Mouse (Mus musculus) heart, embryonic 14.5 days (tissue): Measurements from ENCODE around the gene Amdhd1. TPM values are rescaled to one million over a fixed set of nuclear protein-coding genes. Genes with fewer than 3 reads are reported as not detected.

Experiments used
- ATAC-seq: fragments of 200-750 bp; cut with Nextera tagmentation; 2 replicates; pipeline ENCODE4 v1.8.0; 2017; ENCODE audit warnings: low read depth, moderate TSS enrichment; ENCODE audit not compliant: insufficient number of reproducible peaks, insufficient read depth, low FRiP score
- H3K27ac ChIP-seq, 2 experiments: fragments of 200-500 bp in 1 of 2; fragments of 300-500 bp in 1 of 2; sonication (generic) in 1 of 2; replicated peaks in 1 of 2; 2 replicates each; pipeline ENCODE4 v1.5.1; 2012 to 2014; ENCODE audit warnings: low read depth in 2 of 2, low read length in 2 of 2, control low read depth in 1 of 2, mild to moderate bottlenecking in 1 of 2, mixed read lengths in 1 of 2; ENCODE audit not compliant: control insufficient read depth in 1 of 2, insufficient read depth in 1 of 2
- H3K27me3 ChIP-seq: fragments of 300-500 bp; sonication (generic); 2 replicates; pipeline ENCODE4 v1.6.1; 2014; ENCODE audit warnings: mild to moderate bottlenecking, low read length, control low read depth; ENCODE audit not compliant: control insufficient read depth, insufficient read depth
- H3K36me3 ChIP-seq: fragments of 300-500 bp; sonication (generic); 2 replicates; pipeline ENCODE4 v1.6.1; 2014; ENCODE audit warnings: mild to moderate bottlenecking, control low read depth, low read length, mixed read lengths; ENCODE audit not compliant: control insufficient read depth, insufficient read depth
- H3K4me1 ChIP-seq, 2 experiments: fragments of 200-500 bp in 1 of 2; fragments of 300-500 bp in 1 of 2; sonication (generic) in 1 of 2; 2 replicates each; pipeline ENCODE4 v1.6.1; 2012 to 2014; ENCODE audit warnings: low read length in 2 of 2, control low read depth in 1 of 2, mixed read lengths in 1 of 2; ENCODE audit not compliant: control insufficient read depth in 2 of 2, insufficient read depth in 2 of 2
- H3K4me2 ChIP-seq: fragments of 300-500 bp; sonication (generic); 2 replicates; pipeline ENCODE4 v1.6.1; 2014; ENCODE audit warnings: mild to moderate bottlenecking, low read length
- H3K4me3 ChIP-seq, 2 experiments: fragments of 200-500 bp in 1 of 2; fragments of 300-500 bp in 1 of 2; sonication (generic) in 1 of 2; 2 replicates each; pipeline ENCODE4 v1.5.1; 2012 to 2014; ENCODE audit warnings: low read length in 2 of 2, mild to moderate bottlenecking in 2 of 2, control low read depth in 1 of 2, low read depth in 1 of 2, moderate library complexity in 1 of 2; ENCODE audit not compliant: control insufficient read depth in 1 of 2, insufficient read depth in 1 of 2
- H3K9ac ChIP-seq: fragments of 300-500 bp; sonication (generic); 2 replicates; pipeline ENCODE4 v1.6.1; 2014; ENCODE audit warnings: mild to moderate bottlenecking, low read length
- H3K9me3 ChIP-seq: fragments of 300-500 bp; sonication (generic); 2 replicates; pipeline ENCODE4 v1.6.1; 2016; ENCODE audit warnings: low read length, control low read depth; ENCODE audit not compliant: control insufficient read depth
- WGBS: fragments of 180-500 bp; shearing (Covaris S2); extraction: QIAGEN DNeasy Blood & Tissue Kit; methylation state at CpG from one replicate; pipeline ENCODE4 v1.1.7; 2014; 5-methylcytosine and 5-hydroxymethylcytosine counted together
- polyA plus RNA-seq: library from polyadenylated mRNA; unstranded; fragments of >200 nt; fragmentation: Nextera tagmentation; extraction: Ambion mirVana; gene quantifications from 2 replicates; pipeline ENCODE4 v1.2.1, GENCODE M21; 2014

Gene Amdhd1
- polyA plus RNA-seq, 1 experiment from 2014 or later = 0.14 TPM

DNA sequence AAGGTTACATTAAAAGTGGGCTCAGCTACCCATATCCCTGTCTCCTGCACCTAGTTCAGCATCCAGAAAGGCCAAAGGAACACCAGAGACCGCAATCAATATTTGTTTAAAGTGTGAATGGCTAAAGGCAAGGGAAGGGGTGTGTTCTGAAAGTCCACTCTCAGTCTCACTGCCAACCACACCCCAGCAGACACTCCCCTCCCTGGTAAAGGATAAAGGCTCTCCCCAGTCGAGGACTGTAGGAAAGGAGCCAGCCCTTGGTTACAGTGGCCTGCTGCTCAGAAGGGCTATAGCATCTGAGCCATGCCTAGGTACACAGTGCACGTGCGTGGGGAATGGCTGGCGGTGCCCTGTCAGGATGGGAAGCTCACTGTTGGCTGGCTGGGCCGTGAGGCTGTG is 51.0 kb downstream of the Amdhd1 start:
- ATAC-seq = no peak
- WGBS = 75% methylated on average over 6 of the region's 6 CpGs
- Histone ChIP-seq H3K36me3 (peaks cover 22% of the 10 kb centered on the region), H3K4me3 (no peak overlapping the region), H3K27me3 (no peaks in the 10 kb centered on the region), H3K4me1 (no peaks in the 10 kb centered on the region), H3K4me2 (no peak overlapping the region), H3K9ac (no peak overlapping the region), H3K27ac (no peak overlapping the region), H3K9me3 (no peaks in the 10 kb centered on the region)

DNA sequence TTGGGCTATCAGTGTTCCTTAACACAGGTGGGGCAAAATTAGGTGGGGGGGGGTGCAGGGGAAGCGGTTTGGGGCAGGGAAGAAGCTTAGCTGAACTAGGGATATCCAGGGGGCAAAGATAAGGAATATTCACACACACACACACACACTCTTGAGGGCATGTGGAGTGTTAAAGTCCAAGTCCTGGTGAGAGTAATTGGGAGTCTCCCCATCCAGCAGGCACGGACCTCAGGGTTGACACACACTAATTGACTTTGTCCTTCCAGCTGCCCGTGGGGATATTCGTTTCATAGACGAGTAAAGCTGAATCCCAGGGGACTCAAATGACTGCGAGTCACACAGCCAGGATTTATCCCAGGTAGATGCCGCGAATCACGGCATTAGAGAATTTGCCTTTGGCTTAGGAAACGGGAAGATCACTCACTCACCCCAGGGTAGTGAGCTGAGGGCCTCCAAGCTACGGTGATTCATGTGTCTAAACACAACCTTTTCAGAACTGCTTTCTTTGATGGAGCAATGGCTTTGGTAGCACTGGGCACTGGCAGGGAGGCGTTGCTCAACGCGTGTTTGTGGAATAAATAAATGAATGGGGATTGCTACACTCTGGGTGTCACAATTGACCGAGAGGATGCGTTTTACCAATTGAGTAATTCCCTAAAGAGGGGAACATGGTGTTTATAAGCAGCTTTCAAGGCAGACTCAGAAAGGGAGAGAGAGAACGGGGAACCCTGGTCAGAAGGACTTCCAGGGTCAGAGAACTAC is 51.6 kb downstream of the Amdhd1 start, which contains the start of gene Hal:
Hal (plus strand) TSS at position 703 of the 762 bp plus-strand sequence.
- Histone ChIP-seq H3K9me3 (no peaks in the 10 kb centered on the region), H3K4me3 (no peak within 1 kb of the TSS), H3K27ac (no peak within 1 kb of the TSS), H3K4me1 (no peaks in the 10 kb centered on the region), H3K36me3 (peaks cover 27% of the 10 kb centered on the region), H3K9ac (no peak within 1 kb of the TSS), H3K4me2 (no peak within 1 kb of the TSS), H3K27me3 (no peaks in the 10 kb centered on the region)
- no peak for ATAC-seq
- WGBS = 72% methylated on average over 17 of the region's 17 CpGs

DNA sequence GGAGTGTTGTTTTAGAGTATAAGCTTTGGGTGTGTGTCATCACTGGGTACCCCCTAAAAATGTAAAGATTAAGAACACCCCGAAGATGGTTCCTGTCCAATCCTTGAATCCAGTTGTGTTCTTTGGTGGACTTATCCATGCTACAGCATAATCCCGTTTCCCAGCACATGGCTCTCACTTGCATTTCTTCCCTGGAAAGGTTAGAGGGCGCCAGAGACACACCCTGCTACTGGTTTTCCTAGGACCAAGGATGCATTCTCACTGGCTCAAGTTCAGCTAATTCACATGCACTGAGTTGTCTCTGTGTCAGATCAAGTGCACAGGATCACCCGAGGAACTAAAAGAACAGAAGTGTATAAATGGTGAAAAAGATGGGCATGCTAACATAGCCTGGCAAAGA is 53.2 kb downstream of the Amdhd1 start:
- no peak overlapping the region for H3K4me2 ChIP-seq
- no peak for ATAC-seq
- H3K9ac ChIP-seq = no peak overlapping the region
- no peaks in the 10 kb centered on the region for H3K4me1 ChIP-seq
- peaks cover 44% of the 10 kb centered on the region for H3K36me3 ChIP-seq
- whole genome bisulfite sequencing = 23% methylated on average over 4 of the region's 4 CpGs
- H3K27me3 ChIP-seq = no peaks in the 10 kb centered on the region
- H3K27ac ChIP-seq = no peak overlapping the region
- no peaks in the 10 kb centered on the region for H3K9me3 ChIP-seq
- no peak overlapping the region for H3K4me3 ChIP-seq

DNA sequence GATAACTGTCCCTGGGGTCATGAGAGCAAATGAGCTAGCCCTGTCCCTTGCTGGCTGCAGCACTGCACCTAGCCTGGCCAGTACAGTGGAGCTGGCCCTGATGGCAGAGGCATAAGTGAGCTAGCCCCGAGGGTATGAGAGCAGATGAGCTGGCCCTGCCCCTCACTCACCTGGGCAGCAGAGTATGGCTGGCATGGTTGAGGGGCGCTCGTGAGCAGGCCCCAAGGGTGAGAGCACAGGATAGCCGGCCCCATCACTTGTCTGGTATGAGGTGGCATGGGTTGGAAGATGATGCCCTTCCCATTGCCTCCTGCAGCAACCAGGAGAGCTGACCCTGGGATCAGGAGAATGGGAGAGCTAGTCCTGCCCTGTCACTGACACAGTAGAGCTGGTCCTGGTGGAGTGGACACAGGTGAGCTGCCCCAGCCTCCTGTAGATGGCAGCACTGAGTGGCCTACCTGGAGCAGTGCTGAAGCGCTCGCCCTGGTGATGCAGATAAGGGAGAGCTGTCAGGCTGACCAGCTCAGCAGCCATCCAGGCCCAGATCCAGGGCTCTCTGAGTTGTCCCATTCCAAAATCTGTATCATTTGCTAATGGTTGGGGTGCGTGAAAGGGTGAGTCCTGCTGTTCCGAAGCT is 54.7 kb downstream of the Amdhd1 start:
- no peak overlapping the region for H3K27ac ChIP-seq
- no peak overlapping the region for H3K4me2 ChIP-seq
- peak; percentile 46; the same call in 1 of the 2 replicates for ATAC-seq
- H3K9me3 ChIP-seq = no peaks in the 10 kb centered on the region
- H3K27me3 ChIP-seq = no peaks in the 10 kb centered on the region
- H3K9ac ChIP-seq = no peak overlapping the region
- H3K4me1 ChIP-seq = no peaks in the 10 kb centered on the region
- H3K36me3 ChIP-seq = peaks cover 58% of the 10 kb centered on the region
- 74% methylated on average over 8 of the region's 8 CpGs for WGBS
- H3K4me3 ChIP-seq = no peak overlapping the region

DNA sequence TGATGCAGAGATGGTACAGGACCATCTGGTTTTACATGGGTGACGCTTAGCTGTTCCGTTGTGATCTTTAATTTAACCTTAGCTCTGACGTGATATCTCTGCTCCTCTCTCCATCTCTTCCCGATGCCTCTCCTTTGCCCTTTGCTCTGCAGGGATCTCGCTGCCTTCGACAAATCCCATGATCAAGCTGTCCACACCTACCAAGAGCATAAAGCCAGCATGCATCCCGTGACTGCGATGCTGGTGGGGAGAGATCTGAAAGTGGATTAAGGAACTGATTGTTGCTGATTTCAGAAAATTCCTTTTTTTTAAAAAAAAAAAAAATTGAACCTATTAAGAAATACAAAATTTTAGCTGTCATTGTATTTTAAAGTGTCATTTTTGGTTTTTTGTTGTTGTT is 55.3 kb downstream of the Amdhd1 start:
- no peak for ATAC-seq
- Histone ChIP-seq H3K9me3 (no peaks in the 10 kb centered on the region), H3K36me3 (peaks cover 65% of the 10 kb centered on the region), H3K4me1 (no peaks in the 10 kb centered on the region), H3K27me3 (no peaks in the 10 kb centered on the region), H3K27ac (no peak overlapping the region), H3K4me2 (no peak overlapping the region), H3K4me3 (no peak overlapping the region), H3K9ac (no peak overlapping the region)
- 69% methylated on average over 8 of the region's 8 CpGs for whole genome bisulfite sequencing

Other genes with a start within 250 kb of the Amdhd1 start
- 42.8 and 46.5 TPM in 2 replicates for gene Elk3, start 228.9 kb downstream of the Amdhd1 start, polyA plus RNA-seq
- gene Lta4h, start 86.6 kb downstream of the Amdhd1 start, polyA plus RNA-seq = 306 and 315 TPM in 2 replicates
- gene Hal, start 51.3 kb downstream of the Amdhd1 start, polyA plus RNA-seq = not detected in 2 replicates
- 0.19 and 0.23 TPM in 2 replicates for gene Ccdc38, start 599 bp upstream of the Amdhd1 start, polyA plus RNA-seq
- gene Snrpf, start 49.7 kb upstream of the Amdhd1 start, polyA plus RNA-seq = 77.0 and 77.4 TPM in 2 replicates
- 3.1 and 3.2 TPM in 2 replicates for gene Ntn4, start 100.6 kb upstream of the Amdhd1 start, polyA plus RNA-seq